Mouse (Mus musculus): ENCODE data around the gene Ccdc70.
"Not testable (repeated sequence)": the region's sequence is repeated elsewhere in the genome, so short reads cannot be mapped to it uniquely, and the experiment has no call there.

The Ccdc70 gene

DNA sequence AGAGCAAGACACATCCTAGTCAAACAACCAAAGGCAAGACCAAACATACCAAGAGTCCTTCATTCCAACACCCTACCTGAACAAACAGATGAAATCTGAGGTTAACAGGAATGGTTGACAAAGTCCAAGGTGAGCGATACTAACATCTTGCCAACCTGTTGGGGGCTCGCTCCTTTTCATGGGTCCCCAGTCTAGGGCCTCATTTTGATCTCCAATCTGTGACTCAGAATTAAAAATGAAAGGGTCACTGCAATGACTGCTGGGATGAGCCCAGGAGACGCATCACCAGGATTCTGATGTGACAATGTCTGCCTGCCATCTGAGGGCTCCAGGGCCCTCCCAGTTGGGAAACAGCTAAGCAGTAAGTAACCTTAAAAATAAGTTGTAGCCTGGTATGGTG is at the start of gene Ccdc70:
TSS of gene Ccdc70 (plus strand) at position 301 of the 400 bp plus-strand sequence.
- no peak for DNase-seq (ENCODE audit: low spot score)

DNA sequence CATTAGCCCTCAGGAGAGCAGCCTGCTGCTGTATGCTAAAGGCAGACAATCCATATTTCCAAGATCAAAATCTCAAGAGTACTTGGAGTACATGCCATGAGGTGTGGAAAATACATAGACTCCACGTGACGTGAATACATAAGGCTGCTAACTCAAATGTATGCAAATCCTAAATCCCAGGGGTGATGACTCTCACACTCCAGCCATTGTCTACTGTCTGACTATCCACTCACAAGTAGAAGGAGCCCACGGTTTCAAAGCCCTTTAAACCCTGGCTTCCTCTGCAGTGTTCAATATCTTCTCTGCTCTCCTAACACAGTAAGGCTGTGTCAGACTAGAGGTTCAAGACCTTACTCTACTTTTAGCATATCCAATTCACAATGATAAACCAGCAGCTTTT is 38.8 kb upstream of the Ccdc70 start:
- not testable (repeated sequence) for DNase-seq (ENCODE audit: low spot score)

DNA sequence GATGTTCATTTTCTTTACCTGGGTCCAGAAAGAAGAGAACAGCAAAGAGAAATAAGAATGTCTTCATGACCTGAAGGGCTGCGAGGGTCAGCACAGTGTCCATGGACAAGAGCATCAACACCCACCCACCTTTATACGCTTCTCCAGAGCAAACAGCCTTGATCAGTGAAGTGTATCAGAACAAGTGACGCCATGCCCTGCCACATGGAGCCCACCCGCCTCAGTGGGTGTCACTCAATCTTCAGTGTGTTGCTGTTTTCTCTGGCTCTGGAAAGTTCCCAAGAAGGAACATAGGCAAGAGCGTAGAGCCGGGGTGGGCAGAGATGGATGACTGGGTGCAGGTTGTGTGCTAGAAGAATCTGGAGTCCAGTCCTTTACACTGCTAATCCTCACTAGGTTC is 37.0 kb upstream of the Ccdc70 start, which contains the start of gene Defb15:
TSS of gene Defb15 (minus strand) at position 101 of the 400 bp plus-strand sequence.
- DNase-seq (ENCODE audit: low spot score), result no peak

DNA sequence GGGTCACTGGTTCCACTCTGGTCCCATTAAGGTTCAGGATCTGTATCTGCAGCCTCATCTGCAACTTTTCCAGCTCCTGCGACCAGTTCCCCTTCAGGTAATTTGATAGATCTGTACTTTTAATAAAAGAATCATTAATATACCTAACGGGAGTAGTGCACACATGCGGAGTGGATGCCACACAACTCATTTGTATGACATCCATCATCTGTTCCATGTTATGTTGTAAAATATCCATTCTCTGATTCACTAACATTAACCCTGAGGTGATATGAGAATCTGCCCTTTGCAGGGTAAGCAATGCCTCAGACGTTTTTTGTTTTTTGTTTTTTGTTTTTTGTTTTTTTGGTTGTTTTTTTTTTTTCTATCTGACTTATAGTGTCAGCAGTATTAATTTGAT is 31.5 kb upstream of the Ccdc70 start, which contains the start of gene Defb35:
TSS of gene Defb35 (plus strand) at position 301 of the 400 bp plus-strand sequence.
- not testable (repeated sequence) for DNase-seq (ENCODE audit: low spot score)

DNA sequence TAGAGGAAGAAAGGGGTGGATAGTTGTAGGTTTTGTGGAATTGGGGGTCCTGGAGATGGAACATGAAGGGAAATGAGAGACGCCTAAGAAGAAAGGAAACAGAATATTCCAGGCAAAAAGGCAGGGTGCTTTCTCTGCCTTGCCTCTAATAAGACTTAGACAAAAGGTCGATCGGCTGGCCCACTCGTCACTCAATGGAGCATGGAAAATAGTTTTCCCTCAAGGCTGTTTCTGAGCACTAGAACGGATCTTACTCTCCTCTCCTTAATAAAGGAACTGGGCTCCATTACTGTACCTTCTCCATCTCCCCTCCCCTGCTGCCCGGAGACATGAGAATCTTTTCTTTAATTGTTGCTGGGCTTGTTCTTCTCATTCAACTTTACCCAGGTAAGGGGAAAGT is 23.1 kb upstream of the Ccdc70 start, which contains the start of gene Defb13:
TSS of gene Defb13 (plus strand) at position 301 of the 400 bp plus-strand sequence.
- DNase-seq (ENCODE audit: low spot score), result no peak

DNA sequence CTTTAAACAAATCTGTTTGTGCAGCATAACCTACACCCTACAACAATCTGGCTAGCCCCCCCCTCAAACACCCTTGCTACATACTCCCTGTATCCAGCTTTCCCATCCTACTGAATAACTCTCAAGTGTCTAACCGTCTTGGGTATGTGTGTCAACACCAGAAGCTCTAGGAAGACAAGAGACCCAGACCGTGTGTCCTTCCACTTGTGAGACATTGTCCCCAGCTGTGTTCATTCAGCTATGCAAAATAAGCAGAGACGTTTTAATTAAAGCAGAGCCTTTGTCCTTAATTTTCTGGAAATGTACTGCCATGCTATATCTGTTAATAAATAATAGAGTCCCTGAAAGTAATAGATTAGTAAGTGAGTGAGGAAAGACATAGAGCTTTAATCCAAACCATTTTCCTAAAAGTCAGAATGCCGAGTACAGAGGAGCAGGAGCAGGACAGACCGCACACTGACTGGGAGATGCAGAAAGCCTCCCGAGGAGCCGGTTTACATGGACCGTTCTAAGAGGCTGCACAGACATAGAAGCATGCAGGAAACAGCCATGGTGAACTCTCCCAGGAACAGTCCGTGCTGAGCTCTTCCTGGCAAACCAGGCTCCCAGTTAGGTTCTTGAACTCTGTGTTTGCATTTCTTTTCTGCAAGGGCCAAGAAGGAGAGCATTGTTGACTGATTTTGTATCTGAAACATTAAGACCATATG is 22.1 kb upstream of the Ccdc70 start:
- no peak for DNase-seq (ENCODE audit: low spot score)

DNA sequence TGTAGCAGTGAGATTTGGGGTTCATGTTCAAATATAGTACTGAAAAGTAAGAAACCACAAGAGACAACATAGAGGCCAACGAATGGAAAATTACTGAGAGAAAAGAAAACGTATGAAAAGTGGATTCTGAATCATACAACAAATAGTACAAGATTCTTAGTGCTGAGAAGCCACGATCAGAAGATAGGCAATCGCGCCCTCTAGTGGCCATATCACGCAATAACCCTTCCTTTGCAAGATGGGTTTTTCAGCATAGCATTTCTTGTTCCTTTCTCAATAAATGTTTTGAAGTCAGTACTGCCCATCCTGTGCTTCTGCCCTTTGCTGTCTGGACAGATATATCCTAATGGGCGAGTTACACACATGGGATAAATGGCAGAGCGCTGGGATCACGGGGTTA is 14.3 kb upstream of the Ccdc70 start:
- DNase-seq (ENCODE audit: low spot score), result peak; percentile 10

DNA sequence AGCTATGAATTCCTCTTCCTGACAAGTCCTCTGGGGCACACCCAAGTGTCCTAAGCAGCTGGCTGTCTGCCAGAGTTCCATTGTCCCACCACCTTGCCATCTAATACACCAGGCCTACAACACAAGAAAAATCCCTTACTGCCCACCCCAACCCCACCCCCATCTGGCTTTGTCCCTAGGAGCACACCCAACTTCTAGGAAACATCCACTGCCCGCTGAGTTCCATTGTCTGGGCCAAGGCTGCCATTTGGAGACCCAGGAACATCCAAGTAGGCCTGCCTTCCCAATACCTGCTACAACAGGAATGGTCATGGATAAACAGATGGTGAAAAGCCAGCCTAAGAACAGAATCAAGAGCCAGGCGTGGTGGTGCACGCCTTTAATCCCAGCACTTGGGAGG is 13.2 kb upstream of the Ccdc70 start:
- no peak for DNase-seq (ENCODE audit: low spot score)

DNA sequence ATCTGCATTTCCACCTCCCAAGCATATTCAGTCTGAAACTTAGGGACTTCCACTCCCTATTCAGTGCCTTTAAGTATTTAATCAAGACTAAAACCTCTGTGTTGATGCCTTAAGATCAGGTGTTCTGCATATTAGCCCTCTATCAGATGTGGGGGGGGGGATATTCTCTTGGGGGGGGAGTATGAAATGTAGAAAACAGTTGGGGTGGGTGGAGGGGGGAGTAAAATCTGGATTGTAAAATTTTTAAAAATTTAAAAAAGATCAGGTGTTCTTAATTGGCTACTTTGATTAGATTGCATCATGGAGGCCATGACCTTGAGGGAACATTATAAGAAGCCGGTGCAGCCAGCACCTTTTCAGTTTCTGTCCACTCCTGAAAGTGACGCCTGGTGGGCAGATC is 11.2 kb upstream of the Ccdc70 start, which contains the start of gene Fam90a1a:
TSS of gene Fam90a1a (plus strand) at position 301 of the 400 bp plus-strand sequence.
- no peak for DNase-seq (ENCODE audit: low spot score)

DNA sequence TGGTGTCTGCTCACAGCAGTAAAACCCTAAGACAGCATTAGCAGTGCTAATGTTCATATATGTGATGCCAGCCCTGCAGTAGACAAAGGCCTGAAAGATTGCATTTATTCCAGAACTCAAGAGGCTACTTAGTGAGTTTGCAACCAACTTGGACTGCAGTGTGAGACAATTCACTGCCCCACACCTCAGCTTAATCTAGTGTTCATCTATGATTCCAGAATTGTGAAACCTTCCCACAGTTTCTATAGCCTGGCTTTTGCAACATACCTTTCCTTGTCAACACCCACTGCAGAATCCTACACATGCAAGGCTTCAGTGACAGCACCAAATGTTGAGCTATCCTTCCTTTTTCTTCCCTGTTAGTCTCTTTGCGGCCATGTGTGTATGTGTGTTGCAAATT is 2.9 kb upstream of the Ccdc70 start:
- no peak for DNase-seq (ENCODE audit: low spot score)

DNA sequence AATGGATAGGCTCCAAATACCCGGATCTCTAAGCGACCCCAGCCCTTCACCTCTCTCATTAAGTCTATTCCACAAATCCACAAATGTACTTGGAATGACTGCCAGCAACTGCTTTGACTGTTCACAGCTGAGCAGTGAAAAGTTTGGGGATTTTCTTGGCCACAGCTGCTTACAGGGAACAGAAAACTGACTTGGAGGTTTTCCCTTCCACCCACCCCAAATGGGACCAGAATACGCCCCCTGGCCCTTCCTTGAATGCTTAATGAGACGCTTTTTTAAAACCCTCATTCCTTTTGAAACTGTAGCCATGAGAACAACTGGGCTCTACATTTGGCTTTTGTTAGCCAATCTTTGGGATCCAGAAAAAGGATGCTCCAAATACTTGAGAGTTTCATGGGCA is 8.6 kb downstream of the Ccdc70 start:
- DNase-seq (ENCODE audit: low spot score), result no peak

DNA sequence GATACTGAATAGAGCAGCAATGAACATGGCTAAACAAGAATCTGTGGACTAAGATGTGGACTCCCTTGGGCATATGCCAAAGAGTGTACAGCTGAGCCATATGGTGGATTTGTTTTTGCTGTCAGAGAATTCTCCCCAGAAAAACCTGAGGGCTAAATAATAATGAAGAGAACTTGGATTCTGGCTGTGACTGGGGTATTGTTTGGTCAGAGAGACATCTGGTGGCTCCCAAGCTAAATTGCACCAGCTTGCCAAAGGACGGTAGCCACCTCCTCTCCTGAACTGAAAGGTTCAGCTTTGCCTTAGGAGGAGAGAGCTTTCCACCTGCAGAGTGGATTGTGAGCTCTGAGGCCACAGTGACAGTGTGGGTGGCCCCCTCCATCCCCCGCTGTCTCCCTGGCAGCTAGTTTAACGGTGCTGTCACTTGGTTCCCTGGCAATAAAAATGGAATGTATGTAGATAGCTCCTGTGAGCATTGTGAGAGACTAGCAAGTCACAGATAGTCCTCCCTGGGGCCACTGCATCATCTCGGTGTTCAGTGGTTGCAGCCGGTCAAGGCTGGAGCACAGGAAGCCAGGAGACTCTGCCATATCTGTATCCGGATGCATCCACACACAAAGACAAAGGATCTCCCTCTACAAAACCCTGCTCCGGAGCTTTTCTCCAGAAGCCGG is 12.2 kb downstream of the Ccdc70 start:
- DNase-seq (ENCODE audit: low spot score), result no peak

DNA sequence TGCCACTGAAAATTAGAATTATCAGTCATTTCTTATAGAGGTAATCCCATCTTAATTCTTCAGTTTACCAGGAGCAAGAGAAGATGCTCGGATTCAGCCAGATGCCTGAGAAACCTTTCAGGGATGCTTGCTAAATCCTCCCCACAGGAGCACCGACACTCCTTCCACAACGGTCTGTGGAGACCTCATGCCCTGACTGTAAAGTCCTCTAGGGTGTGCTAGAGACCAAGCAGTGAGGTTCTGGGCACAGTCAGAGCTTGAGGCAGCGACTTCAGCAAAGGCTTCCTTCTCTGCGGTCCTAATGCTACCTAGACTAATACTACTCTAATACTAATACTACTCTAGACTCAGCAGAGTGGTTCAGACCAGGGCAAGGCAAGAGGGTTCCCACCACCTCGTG is 22.6 kb downstream of the Ccdc70 start:
- DNase-seq (ENCODE audit: low spot score), result no peak

DNA sequence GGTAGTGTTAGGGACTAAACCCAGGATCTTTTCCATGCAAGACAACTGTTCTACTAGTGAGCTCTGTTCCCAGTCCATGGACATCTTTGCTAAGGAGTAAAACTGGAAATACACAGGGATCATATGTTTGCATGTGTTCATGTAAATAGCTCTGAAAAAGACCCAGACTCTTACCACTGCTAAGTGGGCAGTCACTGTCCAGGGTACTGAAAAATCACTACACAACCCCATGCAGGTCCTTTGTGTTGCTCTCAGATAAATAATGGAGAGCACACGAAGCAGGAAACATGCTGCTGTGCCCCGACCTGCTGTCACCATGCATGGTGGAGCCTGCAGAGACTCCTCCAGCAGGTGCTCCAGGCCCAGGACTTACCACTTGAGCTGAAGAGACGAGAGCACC is 25.6 kb downstream of the Ccdc70 start:
- no peak for DNase-seq (ENCODE audit: low spot score)

DNA sequence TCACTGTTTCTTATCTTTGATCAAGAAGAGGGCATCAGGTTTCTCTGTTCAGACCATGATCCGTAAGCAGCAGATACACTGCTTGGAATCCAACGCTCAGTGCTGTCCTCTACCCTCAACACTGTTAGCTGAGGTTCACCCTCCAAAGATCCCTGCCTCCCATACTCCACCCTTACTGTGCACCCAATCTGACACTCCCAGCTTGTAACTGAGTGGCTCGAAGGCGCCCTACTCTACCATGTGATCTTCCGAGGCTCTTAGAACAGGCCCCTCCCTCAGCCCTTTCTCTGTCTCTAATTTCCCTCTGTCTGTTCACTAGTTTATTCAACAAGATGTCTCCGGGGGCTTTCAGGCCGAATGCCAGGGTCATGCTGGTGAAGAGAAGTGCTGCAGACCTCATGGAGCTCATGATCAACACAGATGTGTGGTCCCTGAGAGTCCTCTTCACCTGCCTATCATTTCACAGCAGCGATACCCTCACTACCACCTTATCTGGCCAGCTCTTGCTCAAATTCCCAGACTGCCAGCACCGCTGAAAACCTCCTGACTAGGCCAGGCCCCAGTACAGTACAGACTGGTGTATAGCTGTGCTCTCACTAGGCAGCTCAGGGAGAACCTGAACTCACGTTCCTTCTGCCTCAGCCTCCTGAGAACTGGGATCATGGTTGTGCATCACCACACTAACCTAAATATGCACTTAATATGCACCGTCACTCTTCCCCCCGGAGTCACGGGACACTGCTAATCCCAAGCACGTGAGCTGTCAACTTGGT is 35.4 kb downstream of the Ccdc70 start:
- DNase-seq (ENCODE audit: low spot score), result no peak

DNA sequence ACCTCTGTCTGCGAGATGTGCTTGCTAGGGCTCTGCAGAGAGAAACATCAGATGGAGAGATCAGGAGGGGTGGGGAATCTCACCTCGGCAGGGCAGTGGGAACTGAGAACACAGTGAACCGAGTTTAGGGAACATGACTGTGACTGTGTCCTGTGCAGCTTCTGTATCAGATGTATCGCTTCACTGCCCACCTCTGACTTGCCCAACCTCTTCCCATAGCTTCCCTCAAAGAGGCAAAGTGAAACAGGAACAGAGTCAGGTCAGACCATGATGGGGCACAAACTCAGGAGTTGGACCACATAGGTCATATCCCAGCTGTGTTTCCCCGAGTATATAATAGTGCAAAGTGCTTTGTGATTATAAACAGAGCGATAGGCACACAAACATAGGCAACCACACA is 36.8 kb downstream of the Ccdc70 start:
- no peak for DNase-seq (ENCODE audit: low spot score)

DNA sequence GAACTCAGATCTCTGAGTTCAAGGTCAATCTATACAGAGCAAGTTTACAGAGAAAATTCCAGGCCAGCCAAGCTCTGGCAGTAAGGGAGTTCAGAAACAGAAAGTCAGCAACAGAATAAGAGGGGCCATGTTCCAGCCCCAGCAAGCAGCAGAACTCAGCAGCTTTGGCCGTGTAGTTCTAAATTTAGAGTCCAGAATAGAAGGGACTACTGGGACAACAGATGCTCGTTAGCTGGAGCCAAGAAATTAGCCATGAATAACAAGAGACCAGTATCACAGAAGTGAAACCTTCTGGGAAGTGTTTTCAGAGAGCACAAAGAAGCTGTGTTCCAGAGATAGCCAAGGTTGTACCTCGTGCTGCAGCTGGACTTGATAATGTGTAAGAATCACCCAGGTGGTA is 39.8 kb downstream of the Ccdc70 start:
- DNase-seq (ENCODE audit: low spot score), result no peak

DNA sequence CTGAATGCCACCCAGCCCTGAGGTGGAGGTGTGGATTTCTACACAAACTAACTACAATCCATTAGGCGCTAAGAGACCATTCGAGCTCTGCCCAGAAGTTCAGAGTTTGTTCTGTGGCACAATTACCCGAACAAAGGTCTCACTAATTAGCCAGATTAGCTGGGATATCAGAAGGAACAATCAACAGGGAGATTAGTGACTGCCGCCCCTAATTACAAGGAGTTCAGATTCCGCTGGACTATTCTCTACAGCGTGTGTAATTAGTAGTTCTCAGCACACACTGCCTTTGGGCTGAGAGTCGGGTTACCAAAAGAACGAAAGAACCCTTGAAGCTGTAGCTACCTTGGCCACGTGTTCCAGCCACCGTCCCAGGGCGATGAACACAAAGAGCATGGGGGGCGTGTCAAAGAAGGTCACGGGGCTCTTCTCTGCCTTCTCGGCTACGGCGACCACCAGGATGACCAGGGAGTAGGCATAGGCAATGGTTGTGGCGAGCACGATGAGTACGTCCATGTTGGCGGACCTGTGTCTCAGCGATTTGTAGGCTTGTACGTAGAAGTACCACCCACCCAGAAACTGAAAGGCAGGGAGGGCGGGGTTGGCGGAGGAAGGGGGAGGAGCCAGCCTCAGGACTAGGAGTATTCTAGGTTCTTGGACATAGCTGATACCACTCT is 43.6 kb downstream of the Ccdc70 start:
- no peak for DNase-seq (ENCODE audit: low spot score)

DNA sequence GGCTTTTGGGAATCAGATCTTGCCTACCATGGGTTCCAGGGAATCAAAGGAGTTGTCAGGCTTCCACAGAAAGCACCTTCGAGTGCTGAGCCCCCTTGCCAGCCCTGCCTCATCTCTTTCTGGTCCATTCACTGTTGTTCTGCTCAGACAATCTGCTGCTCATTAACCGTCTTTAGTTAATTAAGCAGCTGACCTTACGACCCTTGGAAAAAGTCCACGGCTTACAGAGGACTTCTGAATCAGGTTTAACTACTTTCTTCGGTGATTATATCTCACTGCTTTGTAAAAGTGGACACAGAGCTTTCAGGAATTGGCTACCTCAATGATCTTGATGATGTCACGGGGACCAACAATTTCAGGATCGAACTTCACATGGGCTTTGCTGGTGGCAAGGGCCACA is 48.2 kb downstream of the Ccdc70 start:
- DNase-seq (ENCODE audit: low spot score), result no peak

DNA sequence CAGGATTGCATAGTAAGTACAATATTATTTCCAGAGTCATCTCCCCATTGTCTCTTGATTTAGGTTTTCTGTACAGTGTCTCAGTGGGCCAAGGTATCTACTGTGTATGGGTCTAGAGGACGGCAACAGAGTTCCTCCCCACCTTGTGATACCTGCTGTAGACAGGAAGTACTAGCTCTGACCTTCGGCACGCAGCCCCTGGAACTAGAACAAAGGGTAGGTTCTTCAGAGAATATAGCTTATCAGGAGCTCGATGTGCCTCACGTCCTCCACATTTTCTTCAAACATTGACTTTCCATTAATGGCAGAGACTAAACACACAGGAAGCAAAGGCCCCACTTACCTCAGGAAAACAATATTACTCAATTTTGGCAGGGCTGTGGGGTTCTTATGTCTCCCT is 49.9 kb downstream of the Ccdc70 start:
- peak; percentile 53 for DNase-seq (ENCODE audit: low spot score)

DNA sequence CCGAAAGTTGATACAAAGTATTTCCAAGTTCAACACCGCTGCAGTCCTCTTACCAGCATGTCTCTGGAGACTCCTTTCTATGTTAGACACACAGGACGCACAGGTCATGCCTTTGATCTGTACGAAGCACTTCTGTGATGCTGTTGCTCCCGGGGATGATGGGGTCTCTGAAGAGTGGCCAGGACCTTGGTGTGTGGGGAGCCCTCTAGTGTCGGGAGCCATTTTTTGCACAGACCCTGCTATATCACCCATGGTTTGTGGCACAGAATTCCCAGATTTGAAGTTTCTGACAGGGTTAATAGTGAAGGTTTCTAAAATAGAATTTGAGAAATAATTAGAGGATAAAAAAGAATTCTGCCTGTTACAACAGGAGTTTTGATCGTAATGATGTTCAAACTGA is 52.7 kb downstream of the Ccdc70 start:
- no peak for DNase-seq (ENCODE audit: low spot score)
